Mouse (Mus musculus) left cerebral cortex, adult 9 months (tissue): ENCODE data around the gene Mnt.
"Not testable (repeated sequence)": the region's sequence is repeated elsewhere in the genome, so short reads cannot be mapped to it uniquely, and the experiment has no call there.

Source experiments
- DNase-seq, 2 experiments: peaks; one replicate each; pipeline ENCODE4 v3.0.0; 2022; ENCODE audit warnings: low spot score in 2 of 2

Mnt gene

DNA sequence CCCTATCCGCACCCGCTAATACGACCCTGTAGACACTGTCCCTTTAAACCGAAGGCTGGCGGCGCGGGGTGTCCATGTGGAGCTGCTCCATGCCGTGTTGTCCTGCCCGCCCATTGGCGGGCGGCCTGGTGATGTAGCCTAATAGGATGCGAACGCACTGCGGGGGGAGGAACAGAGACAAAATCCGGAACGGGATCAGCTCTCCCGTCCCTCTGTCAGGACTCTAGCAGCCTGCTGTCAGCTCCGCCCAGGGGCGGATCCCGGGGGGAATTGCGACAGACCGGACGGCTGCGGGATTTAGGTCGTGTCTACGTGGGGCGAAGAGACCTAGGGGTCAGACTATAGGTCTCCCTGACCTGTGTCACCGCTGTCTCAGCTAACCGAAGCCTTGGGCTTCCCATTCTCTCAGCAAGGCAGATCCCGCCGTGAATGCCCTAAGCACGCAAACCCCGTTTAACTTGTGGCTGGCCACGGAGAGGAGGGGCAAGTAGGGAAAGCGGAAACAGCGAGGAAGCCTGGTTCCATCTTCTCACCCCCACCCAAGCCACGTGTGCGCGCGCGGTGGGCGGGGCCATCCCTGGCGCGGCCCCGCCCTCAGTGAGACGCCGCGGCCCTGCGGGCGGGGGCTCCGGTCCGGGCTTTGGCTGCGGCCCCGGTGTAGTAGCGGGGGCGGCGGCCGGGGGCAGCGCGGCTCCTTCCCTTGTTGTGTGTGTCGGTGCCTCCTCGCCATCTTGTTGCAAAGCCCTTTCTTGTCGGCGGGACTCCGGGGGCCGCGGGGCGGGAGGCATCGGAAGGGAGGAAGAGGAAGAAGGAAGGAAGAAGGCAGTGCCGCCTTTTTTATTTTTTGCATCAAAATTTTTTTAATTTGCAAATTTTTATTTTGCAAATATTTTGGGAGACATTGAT is at the start of gene Mnt:
TSS of gene Mnt (plus strand) at position 665 of the 906 bp plus-strand sequence.
- DNase-seq = peak; percentile 98 to 99

DNA sequence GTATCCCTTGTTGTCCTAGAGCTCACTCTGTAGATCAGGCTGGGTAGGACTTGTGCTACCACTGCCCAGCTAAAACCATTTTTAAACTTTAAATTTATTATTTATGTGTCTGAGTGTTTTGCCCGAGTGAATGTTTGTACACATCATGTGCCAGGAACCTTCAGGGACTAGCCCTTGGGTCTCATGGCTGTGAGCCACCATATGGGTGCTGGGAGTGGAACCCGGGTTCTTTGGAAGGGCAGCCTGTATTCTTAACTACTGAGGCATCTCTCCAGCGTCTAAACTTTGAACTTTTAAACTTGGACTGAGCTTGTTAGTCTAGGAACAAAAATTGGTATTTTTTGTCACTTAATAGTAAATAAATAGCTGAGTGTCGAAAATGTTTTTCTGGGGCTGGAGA is 37.8 kb upstream of the Mnt start:
- no peak for DNase-seq

DNA sequence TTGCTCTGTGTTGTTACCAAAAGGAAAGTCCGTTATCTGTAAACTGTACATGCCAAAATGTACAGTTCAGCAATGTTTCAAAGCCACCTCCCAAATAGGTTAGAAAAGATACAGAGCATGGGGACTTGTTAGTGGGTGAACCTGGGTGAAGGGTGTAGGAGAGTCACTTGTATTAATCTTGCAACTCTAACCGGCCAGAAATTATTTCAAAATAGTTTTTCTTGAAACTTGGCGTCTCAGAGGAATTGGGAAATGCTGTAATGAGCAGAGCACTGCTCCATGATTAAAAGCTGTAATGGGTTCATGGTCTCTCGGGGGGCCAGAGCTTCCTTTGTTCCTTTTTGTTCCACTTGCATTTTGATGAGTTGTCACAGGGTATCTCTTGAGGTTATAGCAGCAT is 30.1 kb upstream of the Mnt start:
- DNase-seq = no peak

DNA sequence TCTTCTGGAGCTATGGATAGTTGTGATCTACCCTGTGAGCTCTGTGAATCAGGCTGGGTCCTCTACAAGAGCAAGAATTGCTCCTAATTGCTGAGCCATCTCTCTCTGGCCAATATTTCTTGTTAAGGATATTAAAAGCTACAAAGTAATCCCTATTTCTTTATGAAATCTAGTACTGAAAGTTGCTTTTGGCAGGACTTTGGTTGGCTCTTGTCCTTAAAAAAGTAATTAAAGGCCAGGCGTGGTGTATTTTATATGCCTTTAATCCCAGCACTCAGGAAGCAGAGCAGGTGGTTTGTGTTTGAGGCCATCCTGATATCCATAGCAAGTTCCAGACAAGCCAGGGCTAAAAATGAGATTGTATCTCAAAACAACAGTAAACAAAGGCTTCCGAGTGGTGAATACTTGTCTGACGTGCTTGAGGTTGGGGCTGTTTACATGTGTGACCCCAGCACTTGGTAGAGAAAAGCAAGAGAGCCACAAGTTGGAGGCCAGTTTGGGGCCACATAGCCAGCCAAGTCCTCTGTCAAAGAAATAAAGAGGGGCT is 26.6 kb upstream of the Mnt start:
- no peak for DNase-seq

DNA sequence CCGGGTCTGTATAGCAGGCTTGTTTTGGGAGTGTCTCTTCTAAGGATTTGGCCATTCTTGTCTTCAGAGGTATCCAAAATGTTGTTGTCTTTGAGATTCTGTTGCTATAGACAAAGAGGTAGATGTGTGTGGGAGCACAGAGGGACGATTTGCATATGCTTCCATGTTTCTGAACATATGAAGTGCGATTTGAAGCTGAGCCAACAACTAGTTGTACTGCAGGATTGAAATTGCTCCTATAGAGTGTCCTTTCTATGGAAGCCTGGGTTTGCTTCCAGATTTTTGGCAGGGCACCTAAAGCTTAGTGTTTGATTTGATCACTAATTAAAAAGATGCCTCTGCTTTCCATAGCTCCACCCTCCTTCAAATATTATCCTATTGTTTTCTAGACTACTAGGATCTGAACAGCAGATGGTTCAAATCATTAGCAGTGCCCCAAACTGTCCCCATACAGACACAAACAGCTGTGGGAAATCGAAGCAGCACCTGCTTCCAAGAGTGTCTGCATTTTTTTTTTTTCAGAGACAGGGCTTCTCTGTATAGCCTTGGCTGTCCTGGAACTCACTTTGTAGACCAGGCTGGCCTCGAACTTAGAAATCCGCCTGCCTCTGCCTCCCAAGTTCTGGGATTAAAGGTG is 23.4 kb upstream of the Mnt start:
- DNase-seq = no peak

DNA sequence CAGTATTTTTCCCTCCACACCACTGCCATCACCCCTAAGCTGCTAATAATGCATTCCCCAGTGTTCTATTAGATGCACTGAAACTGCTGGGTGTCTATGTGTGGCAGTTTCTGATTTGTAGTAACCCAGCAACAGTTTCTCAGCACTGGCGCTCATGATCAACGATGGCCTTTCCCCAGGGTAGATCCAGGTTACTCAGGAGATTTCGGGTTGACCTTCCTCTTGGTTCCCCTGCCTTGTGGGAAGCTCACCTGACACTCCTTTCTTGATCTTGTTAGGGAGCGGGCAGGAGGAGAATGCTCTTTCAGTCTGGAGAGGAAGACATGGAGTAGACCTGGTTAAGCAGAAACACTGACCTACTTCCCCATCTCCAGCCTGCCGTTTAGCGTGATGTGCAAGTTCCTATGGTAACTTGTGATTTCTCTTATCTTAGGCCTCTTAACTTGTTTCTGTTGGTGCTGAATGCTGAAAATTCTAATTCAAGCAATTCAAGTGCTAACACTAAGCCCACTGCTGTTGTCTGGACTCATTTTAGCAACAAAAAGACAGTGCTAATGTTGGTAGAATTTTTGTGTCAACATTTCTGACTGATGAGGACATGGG is 22.4 kb upstream of the Mnt start:
- DNase-seq = peak in 1 of 2 experiments; percentile 14

DNA sequence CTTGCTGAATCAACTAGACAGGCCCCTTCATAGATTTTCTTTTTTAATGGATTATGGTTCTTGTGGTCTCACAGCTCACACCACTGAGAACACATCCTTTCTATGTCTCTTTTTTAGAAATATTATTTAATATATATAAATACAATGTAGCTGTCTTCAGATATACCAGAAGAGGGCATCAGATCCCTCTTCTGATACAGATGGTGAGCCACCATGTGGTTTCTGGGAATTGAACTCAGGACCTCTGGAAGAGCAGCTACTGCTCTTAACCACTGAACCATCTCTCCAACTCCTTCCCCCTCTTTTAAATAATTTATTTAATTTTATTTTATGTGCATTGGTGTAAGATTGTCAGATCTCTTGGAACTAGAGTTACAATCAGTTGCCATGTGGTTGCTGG is 20.6 kb upstream of the Mnt start:
- DNase-seq = no peak

DNA sequence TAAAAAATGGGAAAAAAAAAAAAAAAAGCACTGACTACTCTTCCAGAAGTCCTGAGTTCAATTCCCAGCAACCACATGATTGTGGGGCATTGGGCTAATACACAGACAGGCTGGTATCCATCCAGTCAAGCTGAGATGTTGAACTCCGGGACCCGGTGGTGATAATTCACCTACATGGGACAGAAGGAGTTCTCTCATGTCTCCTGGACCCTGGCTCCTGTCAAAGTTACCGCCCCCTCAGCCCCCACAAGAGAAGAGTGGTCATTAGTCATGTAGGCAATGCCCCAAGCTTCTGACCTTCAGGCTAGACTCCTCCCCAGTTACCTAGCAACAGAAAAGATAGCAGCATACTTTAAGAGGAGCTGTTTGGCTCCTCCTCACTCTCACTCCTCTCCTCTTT is 19.7 kb upstream of the Mnt start:
- DNase-seq = not testable (repeated sequence)

DNA sequence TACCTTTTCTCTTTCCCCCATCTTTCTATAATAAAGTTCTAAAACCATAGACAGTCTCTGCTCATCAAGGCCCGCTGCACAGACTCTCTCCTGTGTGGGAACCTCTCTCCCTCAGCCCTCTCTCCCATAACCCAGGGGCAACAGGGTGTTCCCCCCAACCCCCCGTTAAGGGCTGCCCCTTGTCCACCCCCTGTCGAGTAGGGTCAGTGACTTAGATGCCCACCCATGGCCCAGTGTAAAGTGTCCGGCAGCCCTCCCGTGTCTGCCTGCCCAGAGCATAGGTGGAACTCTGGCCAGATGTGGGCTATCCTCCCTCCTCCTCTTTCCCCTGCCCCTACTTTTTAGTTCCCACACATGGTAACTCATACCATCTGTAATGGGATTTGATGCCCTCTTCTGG is 19.2 kb upstream of the Mnt start:
- no peak for DNase-seq

DNA sequence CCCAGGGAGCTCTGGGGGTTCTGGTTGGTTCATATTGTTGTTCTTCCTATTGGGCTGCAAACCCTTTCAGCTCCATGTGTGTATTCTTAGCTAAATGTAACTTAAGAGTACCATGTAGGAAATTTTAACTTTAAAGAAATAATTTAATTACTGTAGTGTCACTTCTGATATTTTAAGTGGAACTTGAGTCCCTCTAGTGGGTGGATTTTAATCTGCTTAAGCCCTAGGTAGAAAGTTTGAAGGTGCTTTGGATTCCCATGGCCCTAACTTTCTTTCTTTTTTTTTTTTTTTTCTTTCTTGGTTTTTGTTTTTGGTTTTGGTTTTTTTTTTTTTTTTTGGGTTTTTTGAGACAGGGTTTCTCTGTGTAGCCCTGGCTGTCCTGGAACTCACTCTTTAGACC is 14.9 kb upstream of the Mnt start:
- no peak for DNase-seq

DNA sequence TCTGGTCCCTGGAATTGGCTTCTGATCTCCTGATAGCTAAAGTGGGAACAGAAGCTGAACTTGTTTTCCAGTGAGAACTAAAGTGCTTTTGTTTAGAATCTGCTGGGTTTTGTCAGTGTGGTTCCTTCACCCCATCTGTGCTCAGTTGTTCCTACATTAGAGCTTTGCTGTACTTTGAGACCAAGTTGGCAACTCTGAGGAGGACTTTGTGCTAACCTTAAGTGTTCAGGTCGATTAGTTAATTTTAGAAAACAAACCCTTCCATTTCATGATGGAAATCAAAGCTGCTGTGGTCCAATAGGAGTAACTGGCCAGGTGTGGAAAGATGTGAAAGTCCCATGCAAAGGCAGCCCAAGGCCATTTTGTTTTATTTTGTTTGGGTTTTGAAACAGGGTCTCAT is 9.8 kb upstream of the Mnt start:
- no peak for DNase-seq

DNA sequence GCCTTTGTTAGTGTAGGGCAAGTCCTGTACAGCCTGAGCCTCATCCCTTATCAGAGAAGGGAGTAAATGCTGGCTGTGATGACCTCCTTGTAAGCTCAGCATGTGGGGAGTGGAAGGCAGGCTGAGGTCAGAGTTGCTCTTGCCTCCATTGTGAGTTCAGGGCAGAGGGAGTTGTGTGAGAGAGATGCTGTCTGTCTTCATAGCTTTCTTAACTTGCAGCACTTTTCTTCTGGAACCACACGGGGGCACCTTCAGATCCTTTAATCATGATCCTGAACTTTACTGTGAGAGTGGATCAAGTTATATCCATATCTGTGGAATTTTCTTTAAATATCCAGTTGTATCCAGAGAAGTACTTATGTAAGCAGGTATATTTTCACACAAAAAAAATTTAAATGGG is 9.3 kb upstream of the Mnt start:
- DNase-seq = no peak

DNA sequence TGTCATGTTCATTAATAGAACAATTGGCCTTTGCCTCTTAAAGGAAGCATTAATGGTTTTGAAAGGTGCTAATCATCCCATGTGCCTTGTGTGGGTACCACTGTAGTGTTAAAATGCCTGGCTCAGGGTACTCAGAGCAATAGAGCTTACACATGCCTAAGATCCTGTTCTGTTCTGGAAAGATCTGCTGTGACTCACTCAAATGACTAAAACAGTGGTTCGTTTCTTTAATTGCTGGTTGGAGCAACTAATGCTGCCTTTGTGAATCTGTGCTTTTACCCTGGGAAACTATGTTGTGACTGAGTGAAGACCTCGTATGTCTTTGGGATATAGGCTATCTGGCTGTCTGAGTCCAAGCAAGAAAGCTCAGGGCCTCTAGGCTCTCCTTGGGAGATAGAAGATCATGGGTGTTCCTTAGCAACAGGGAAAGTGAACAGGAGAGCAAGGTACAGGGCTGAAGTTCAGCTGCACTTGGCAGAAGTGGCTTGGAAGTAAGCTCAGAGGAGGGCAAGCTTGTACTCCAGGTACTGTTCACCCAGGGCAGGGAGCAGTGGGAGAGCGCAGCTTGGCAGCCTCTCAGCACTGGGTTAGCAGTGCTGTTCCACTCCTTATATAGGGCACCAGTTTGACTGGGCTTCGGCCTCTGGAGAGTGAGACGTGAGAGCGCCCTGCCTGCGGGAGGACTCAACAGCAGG is 7.8 kb upstream of the Mnt start:
- no peak for DNase-seq

DNA sequence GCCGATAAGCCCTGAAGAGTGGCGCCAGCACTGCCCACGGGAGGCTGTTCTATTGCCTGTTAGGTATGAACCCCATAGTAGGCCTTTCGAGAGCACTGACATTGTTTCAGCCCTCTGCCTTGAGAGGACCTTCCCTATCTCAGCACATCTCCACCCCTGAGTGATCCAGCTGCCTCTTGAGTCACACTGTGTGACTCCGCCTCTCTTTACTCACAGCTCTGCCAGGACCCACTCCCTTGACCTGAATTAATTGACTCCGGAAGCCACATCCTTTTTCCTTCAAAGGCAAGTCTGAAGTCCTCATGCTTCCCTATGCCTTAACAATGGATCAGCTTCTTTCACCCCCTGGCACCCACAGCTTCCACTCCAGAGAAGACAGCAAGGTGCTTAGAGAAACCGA is 4.6 kb upstream of the Mnt start:
- DNase-seq = no peak

DNA sequence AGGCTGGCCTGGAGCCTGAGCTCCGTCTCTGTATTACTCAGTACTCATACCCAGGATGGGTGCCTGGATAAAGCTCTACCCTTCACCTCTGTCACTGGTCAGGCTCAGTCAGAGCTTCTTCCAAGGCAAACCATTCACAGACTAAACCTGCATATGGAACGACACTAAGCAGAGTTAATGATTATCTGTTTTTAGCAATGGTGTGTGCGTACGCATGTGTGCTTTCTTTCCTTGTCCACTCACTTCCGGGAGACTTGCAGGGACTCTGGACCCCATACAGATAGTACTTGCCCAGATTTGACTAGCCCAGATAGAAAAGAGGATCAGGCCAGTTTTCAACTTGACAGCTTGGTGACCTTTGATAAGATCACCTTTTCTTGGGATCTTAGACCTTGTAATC is 4.0 kb upstream of the Mnt start:
- no peak for DNase-seq

DNA sequence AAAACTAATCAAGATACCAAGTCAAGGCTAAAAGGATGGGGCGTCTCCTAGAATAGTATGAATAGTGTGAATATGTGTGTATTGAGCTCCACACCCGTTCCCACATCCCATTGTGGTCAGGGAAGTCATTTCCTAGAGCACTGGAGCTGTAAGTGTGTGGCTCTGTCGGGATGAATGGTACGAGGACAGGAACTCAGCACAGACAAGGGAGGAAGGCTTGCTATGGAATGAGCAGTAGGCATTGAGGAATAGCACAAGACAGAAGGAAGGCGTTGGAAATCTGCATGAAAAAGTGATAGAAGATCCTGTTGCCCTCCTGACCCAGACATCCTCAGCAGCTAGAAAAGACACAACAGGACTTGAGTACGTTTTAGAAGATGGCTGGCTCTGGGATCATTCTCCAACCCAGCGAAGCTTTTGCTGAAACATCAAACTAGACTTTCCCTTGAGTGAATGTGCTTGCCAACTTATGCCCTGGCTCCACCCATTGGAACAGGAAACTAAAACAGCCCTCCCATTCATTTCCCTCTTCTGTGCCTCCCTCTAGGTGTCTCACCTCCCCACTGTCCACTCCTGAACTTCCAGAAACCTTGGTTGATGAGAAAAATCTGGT is 2.8 kb upstream of the Mnt start:
- DNase-seq = no peak

DNA sequence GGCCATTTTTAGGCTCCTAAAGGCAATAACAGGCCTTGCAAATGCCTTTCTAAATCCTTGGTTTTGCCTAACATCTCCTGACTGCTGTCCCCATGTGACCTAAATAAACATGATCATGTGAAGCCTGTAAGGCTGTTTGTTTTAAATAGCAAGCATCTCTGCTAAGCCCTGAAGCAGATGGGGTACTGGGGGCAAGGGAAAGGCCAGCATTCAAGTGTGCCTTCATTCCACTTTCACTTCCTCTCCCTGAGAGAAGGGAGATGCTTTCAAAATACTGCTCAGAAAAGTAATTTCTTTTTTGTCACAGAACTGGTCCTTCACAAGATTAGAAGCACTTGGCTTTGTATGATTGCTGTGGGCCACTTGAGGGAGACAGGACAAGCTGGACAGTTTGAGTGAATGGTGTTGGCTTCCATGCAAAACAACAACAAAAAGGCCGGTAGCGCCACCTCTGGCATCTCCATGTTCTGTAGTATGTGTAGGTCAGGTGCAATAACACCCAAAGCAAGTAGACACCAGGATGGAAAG is 2.3 kb upstream of the Mnt start:
- no peak for DNase-seq

DNA sequence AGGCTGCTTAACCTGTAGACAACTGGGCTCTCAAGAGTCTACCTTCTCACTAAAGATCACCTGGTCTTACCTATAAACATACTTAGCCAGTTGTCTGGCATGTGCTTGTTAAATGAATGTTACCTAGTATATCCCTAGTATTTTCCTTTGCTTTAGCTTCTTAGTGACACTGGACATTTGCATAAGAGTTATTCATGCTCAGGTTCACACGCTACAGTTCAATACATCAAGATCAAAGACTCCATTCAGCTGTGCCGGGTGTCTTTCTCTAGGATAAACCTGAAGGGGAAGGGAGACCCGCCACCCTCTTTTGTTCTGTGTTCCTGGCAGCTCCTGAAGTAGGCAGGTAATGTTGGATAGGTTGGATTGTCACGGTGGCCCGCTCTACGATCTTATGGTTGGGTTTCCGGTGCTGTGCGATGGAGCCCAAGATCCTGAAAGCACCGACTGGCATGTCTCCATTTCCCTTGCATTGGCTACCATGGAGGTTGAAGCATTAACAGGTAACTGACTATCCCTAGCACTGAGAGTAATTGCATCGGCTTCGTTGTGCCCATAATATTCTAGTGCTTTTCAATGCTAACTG is 1.7 kb upstream of the Mnt start:
- no peak for DNase-seq

DNA sequence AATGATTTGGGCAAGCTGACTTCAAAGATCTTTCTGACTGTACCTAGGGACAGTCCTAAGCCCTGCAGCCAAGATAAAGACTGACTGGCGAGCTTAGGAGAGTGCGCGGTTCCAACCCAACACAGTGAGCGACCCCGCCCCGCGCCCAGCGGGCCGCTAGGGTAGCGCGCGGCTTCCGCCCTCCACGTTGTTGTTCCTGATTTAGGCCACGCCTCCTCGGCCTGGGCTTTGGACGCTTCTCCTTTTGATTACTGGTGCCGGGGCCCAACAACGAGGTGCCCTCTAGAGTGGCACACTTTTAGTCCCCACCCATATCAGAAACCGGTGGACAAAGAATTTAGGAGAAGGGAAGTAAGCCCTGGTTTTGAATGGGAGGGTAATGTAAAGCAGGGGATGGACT is 908 bp upstream of the Mnt start:
- no peak for DNase-seq

DNA sequence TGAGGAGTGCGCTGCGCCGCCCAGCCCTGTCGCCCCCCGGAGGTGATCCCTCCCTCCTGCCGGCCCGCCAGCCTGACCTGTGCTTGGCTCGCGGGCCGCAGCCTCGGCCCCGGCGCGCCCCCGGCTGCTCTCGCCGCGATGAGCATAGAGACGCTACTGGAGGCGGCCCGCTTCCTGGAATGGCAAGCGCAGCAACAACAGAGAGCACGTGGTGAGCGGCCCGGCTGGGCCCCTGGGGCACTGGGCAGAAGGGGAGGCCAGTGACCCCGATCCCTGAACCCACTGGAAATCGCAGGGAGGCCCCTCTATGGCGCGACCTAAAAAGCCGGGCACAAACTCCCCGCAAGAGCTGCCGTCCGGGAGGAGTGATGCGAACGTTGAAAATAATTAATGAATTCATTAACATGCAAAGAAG is 478 bp downstream of the Mnt start:
- DNase-seq = peak in 1 of 2 experiments; percentile 49
